Mouse (Mus musculus) 3134 (cell line): ENCODE results near the gene Tmem163.

ENCODE experiments used
- DNase-seq: peaks from one replicate; pipeline ENCODE4 v3.0.0-alpha.2; 2011; ENCODE audit warnings: low spot score; ENCODE audit not compliant: insufficient read length; ENCODE audit errors: extremely low read depth

Gene Tmem163

DNA sequence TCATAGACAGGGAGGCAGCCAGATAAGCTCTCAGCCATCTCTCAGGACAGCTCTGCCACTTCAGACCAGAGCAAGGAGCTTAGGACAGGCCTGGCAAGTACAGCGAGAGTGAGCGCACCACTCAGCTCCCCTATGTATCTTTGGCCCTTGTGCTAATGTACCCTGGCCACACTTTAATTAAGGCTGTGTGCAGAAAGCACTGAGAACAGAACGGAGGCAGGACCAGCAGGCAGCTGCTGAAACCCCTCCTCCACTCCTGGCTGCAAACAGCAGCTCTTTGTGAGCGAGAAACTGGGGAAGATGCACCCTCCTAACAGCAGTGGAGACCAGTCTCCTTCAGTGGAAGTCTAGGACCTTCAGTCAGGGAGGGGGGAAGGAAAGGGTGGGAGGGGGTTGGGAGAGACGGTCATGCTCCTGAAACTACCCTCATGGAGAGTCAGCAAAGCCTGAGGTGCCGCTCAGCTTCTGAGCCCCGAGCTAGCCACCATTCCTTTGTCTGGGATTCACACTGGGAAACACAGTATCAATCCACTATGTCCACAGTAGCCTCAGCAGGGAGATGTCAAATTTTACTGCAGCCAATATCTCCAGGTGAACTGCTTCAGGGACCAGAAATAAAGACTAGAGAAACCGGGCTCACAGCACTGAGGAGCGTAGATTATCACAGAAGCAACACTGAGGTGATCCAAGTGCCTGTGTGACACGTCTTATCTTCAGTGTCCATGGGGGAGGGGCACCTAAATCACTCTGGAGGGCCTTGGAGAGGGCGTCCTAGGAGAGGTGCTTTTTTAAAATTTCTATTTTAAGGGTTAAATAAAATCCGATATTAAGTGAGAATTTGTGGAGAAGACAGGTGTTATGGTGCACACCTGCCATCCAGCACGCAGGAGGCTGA lies 18.0 kb downstream of the Tmem163 start:
- no peak for DNase-seq

DNA sequence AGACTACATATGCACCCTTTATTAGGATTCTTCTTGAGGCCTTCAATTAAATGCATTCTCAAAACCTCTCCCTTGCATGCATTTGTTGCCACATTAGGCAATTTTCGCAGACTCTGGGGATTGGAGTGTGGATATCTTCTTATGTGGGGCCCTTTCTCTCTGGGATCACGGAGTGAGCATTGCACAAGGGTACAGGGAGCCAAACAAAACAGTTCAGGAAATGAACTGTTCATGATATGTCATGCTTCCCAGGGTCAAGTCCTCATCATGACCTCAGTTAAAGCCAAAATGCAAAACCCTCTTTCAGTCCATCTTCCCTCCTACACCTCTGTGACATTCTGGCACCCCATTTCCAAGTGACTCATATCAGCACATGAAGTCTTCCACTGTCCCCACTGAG lies 27.8 kb downstream of the Tmem163 start:
- no peak for DNase-seq

DNA sequence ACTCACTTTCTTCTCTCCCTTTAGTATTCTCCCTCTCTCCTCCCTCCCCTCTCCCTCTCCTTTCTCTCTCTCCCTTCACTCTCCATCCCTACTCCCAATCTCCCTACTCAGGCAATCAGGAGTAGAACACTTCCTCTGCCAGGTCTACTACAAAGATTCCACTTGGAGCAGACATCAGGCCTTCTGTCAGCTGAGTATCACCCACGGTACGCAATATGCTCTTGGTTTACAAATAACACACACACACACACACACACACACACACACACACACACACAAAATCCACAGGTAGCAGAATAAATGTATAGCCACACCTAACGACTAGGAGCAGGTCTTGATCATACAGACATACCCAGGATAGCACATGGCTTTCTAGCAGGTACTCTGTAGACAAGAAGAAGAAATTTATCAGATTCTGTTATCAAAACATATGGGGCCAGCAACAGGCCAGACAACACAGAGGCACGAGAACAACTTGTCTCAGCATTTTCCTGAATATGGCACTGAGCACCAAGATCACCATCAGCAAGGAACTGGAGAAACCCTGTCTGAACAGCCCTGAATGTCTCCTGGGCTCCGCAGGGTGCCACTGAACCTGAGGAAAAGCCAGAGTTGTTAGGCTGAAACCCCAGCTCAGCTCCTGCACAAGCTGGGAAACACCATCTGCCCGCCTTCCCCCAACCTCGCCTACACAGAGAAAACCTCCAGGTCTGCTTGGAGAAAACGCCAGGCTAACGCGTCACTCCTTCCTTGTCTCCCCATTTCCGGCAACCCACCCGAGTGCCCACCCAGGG lies 36.2 kb downstream of the Tmem163 start:
- DNase-seq, result no peak

DNA sequence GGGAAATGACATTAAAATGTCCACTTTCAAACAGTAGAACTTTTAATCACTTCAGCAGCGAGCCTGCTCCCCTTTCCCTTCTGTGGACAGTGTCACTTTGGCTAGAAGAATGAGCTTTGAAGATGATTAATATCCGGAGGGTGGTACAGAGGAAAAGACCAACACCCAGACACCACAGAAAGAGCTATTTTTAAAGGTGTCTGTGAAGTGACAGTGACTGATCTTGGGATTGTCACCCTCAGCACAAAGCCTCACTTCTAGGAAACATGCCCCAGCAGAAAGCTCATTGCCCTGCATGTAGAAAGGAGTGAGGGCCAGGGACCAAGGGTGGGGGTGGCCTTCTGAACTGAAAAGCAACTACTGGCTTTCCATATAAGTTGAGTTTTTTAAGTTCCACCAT lies 41.4 kb downstream of the Tmem163 start:
- DNase-seq, result no peak

DNA sequence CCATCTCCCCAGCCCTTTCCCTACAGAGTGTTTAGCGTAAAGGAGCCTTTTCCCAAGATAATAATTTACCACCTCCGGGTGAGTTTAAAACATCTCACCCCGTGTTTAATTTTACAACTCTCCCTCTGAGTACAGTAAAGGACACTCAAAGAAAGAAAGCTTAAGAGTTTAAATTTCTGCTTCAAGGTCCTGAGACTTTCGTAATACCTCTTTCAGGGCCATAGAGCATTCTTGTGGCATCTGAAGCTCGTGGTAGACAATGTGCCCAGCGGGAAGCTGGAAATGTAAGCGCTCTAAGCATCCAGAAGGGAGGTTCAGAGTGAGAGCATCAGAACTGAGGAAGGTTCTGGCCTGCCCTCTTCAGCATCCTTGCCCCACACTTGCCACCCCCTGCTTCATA lies 52.2 kb downstream of the Tmem163 start:
- DNase-seq, result no peak

DNA sequence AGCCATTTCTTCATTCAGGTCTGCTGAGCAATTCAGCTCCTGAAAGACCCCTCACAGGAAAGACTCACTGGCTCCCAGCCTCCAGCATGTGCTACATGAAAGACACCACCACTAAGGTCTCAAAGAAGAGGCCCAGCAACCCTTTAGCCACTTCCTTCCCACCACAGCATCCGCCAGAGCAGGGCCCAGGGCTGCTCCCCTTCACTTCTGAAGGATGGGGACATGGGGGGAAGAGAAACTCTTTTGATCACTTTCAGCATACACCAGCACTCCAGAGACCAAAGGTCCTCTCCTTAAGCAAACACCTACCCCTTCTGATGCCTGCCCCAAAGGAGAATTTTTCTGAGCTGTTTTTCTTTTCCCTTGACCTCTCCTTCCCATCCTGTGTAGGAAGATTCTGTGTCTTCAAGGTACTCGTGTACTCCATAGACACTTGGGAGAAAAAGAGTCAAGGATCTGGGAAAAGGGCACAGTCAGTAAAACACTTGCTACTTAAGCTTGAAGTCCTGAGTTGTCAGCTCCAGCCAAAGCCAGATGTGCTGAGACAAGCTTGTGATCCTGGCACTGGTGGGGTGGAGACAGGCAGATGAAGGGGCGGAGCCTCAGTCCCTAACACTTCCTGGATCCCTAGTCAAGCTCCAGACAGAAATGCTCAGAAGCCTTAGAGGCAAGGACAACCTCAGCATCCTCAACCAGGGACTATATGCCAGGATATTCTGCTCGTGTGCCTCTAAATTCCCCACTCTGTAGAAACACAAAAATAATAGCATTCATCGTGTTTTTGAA lies 53.6 kb downstream of the Tmem163 start:
- peak; percentile 42 for DNase-seq

DNA sequence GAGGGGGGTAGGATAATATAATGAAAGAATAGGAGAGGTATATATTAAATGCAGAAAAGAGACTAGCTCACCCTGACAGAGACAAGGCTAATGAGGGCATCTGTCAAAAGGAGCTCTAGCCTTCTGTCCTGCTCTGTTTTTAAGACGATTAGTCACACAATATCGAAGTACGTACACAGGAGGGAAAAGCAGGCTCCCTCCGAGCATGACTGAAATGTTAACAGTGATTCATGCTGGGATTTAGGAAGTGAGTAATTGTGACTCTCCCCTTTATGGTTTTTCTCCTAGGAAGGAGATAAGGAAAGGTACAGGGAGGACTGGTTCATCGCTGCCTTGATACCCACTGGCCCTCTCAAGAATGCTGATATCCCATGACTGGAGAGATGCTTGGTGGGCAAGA lies 57.0 kb downstream of the Tmem163 start:
- peak; percentile 36 for DNase-seq

DNA sequence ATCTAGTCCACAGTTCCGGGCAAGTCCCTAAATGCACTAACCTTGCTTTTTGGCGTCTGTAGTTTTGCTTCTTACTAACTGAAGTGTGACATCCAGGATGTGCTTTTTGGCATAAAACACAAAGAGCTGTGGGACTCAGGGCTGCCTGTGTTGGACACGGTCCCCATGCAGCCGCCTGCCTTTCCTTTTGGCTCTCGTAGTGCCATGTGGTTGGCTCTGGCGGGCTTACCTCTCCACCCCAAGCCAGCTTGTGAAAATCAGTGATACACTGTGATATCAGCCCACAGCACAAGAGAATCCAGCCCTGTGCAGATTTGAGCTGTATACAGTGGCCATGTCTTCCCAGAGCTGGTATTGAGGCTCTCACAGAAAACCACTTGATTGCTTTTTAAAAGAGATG lies 60.3 kb downstream of the Tmem163 start:
- no peak for DNase-seq

DNA sequence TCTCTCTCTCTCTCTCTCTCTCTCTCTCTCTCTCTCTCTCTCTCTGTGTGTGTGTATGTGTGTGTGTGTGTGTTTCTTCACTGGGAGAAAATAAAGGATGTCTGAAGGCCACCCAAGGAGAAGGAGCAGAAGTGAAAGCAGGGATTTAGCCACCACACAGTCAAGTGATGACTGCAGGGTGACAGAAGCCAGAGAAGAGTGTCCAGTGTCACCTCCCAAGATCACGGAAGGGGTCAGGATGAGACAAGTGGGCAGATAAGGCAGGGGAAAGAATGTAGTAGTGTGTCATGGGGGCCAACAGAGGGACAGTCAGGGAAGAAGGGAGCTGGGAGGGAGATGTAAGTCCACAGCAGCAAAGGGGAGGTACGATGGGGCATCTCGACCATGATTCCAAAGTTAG lies 69.0 kb downstream of the Tmem163 start:
- no peak for DNase-seq

DNA sequence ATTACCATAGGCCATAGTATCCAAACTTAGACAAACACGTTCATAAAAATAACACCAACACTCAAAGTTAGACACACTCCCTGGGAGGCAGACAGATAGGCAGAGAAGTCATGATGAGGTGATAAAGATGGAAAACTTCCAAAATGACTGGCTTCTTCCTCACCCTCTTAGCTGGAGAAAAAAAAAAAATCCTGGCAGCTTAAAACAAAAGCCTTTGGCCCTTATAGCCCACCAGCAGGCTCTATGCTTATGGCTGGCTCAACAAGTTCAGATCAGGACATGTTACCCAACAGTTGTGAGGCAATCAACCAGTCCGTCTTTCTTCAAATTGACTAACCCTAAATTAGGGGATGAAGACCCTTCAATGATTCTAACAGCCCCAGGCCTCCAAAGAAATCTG lies 69.5 kb downstream of the Tmem163 start:
- DNase-seq, result no peak

DNA sequence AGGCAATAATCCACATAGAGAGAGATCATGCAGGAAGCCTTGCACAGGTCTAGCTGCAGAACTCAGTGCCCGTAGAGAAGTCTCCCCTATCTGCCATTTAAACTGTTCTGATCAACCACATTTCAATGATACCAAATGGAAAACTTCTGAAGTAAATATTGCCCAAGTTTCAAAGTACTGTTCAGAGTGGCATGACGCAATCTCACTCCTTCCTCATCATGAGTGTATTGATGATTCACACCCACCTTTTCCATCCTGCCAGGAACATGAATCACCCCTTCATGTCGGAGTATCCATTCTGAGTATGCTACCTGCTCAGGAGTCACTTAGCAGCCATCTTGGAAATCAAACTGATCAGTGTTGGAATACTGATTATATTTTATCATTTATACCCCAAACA lies 71.0 kb downstream of the Tmem163 start:
- no peak for DNase-seq

DNA sequence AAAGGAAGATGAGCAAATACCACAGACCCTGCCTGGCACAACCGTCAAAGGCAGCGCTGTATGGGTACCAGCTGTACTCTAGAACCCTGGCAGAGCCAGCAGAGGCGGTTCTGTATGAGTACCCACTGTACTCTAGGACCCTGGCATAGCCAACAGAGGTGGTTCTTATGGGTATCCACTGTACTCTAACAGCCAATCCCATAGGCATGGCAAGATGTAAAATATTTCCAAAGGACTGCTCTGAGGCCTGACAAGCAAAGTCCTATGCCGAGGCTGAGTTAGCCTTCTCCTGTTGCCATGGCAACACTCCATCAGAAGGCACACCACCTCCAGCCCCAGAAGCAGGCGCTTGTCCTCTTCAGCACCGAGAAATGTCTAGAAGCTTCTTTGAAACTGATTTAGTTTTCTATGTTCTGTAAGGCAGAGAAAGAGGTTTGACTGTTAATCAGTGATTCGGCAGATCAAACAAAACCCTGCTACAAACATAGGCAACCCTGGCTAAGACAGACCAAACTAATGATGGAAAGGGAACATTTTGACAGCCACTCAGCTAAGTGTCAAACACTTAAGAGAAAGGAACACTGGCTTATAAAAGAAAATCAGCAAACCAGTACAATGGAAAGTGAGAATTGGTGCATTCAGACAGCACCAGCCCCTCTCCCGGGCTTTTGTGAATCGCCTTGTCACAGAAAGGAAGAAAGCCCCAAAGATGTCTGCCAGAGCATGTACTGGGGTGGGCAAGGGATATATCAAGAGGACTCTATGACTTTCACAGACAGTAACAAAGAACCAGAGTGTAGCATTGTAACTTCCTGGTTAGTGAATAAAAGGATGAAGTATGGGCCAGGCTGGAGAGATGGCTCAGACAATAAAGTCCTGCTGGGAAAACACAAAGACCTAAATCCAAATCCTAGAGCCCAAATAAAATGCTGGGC lies 75.4 kb downstream of the Tmem163 start:
- no peak for DNase-seq

DNA sequence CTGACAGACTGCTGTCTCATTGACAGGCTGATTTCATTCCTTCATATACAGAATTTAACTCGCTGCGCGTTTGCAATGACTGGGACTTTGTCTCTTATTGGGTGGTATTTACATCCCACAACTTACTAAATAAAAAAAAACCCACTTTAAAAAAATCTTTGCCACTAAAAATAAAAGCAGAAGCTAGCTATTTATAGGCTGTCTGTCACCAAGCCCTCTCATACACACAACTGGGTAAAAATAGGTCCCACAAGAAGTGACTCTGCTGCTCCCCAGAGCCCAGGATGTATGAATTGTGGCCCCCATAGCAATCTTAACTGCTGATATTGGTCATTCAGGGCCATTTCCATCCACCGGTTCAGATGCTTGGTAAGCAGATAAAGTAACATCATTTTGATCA lies 83.2 kb downstream of the Tmem163 start:
- no peak for DNase-seq

DNA sequence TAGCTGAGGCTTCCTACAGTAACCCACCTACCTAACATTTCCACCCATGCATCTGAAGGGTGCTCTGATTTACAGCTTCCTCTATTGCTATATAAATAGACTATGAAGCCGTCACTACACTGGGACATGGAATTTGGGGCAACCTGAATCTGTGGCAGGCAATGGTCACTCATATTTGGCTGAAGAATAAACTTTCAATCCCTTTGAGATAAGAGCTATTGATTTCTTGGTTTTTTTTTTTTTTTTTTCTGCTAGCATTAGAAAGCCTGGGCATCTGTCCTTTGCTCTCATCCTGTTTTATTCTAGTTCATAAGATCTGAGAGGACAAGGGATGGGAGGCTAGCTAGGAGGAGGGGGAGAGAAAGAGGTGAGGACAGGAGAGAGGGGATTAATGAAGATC lies 83.6 kb downstream of the Tmem163 start:
- DNase-seq, result no peak

DNA sequence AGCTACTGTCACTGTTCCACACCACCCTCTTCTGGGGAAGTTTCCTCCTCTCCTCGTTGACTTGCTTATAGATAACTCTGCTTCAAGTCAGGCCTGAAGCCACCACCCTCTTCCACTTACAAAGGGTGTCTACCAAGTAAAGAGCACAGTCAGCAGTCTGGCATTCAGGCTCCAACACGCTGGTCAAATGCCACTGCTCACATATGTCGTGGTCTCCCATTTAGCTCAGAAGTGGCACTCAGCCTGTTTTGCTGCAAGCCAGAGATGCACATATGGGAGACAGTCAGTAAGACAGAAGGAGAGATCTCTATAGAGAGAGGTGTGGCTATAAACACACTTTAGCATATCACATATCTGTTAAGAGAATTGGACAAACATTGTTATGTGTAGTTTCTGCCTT lies 89.8 kb downstream of the Tmem163 start:
- DNase-seq, result no peak

DNA sequence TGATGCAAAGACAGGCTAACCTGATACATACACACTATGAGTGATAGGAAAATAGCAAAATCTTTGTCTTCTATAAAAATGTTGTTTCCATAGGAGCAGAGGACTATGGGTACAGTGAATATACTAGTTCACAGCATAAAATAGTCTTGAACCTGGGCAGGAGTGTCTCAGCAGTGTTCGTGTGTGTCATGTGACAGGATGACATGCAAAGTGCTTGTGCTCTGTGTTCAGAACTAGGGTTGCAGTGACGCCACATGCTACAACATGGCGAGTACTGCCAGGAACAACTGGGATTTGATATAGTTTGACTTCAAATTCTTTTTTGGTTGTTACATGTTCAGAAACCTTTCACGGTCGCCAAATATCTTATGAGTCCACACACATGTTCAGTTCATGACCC lies 92.3 kb downstream of the Tmem163 start:
- DNase-seq, result no peak

DNA sequence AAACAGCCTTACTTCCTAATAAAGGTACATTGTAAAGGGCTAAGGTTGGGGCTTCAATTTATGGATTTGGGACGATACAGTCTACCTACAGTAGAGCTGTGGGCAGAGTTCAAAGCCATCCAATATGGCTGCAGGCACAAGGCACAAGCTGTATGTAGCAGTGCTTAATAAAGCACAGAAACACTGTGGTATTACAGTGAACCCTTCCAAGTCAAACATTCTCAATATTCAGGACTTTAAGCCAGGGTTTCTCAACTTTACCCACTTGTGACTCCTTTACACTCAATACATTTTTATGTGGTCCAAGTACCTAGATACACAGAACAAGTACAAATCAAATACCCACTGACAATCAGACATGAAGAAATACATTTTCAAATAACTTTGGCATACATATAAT lies 93.2 kb downstream of the Tmem163 start:
- no peak for DNase-seq

DNA sequence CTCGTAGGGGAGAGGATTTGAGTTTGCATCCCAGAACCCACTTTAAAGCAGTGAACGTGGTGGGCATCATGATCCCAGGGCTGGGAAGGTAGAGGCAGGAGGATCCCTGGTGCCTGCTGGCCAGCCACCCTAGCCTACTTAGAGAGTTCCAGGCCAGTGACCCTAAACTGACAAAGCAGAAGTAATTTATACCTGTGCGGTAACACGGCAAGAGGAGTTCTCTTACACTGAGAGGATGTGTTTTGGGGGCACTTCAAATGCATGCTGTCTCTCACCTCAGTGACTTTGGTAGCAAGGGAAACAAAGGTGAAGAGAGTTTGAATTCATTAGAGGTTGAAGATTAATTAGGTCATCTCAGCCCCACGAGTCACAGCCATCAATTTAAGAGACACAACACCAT lies 101.4 kb downstream of the Tmem163 start:
- no peak for DNase-seq

DNA sequence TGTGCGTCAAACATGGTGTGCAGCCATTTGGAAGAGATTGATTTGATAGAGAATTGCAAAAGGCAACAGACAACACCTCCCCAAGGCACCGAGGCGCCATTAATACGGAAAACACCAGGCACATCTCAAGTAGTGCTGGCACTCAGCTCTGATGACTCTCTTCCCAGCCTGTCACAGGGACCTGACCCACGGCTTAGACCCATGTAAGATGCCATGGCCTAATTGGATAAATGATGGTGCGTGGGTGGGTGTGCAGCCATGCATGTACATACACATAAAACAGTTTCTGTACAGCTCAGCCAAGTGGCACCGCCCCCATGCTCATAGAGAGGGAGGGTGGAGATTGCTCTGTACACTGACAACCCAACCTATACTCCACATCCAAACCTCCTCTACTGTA lies 102.3 kb downstream of the Tmem163 start:
- no peak for DNase-seq

DNA sequence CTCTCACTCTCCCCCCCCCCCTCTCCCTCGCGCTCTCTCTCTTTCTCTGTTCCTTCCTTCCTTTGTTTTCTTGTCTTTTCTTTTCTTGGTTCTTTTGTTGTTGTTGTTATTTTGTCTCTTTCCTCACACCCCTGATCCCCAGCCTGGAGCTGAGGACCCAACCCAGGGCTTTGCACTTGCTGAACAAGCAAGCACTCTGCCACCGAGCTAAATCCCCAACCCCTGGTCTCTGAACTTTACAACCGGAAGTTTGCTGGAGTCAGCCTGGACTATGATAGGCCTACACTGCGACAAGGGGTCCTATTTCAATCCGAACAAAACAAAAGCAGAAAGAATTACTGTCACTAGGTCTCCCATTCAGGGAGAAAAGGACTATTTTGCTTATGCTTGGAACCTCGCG lies 102.8 kb downstream of the Tmem163 start:
- no peak for DNase-seq
